Mouse (Mus musculus): ENCODE data around the gene Gm17364.
A peak's percentile ranks its signal among the peaks of the same experiment; 100 is the strongest.
"Not testable (repeated sequence)": the region's sequence is repeated elsewhere in the genome, so short reads cannot be mapped to it uniquely, and the experiment has no call there.

Gm17364 gene

DNA sequence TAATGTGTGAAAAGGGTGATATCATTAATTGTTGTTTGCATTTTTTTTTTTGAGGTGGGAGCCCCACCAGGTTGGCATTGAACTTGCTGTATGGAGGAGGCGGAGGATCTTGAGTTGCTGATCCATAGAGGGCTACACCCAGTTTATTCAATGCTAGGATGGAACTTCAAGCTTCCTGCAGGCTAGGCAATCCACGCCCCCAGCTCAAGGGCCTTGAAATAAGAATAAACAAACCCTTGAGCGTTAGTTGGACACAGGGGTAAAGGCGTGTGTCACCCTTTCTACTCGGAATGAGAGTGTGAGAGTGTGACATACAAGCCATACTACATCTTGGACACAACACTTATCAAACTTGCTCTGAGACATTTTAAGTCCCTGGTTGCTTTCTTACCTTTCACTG, 22.1 kb downstream of the Gm17364 start:
- DNase-seq (ENCODE audit: low read depth, low spot score) = no peak

GRCm38 (mm10) chr13:41251232-41251631, 22.5 kb downstream of the Gm17364 start:
- DNase-seq (ENCODE audit: low read depth, low spot score) = not testable (repeated sequence)

DNA sequence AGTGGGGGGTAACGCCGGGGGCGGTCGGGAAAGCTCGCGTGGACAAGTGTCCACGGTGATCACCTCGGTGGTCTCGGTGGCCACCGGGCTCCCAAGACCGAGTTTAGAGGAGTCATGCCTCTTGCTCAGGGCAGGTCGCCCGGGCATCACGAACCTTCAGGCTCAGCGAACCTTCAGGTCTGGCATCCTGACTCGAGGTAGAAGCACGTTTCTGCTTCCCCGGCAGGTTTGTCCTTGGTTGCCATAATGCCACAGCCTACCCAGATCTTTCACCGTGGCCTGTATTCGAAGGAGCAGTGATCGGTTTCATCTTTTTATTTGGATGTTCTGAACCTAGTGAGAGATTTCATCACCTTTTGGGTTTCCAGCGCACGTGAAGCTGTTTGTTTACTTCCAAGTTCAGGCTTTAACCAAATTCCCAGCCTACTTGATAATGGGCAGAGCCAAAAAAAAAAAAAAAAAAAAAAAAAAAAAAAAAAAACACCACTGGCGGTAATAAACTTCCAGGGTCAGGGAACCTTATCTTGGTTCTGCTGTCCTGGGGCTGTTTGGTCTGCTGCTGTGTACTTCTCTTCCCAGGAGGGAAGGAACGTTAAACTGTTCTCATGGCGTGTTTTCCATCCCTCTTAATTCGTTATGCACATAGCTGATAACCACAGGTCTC, 23.3 kb downstream of the Gm17364 start:
- peak; percentile 62 for DNase-seq (ENCODE audit: low read depth, low spot score)

DNA sequence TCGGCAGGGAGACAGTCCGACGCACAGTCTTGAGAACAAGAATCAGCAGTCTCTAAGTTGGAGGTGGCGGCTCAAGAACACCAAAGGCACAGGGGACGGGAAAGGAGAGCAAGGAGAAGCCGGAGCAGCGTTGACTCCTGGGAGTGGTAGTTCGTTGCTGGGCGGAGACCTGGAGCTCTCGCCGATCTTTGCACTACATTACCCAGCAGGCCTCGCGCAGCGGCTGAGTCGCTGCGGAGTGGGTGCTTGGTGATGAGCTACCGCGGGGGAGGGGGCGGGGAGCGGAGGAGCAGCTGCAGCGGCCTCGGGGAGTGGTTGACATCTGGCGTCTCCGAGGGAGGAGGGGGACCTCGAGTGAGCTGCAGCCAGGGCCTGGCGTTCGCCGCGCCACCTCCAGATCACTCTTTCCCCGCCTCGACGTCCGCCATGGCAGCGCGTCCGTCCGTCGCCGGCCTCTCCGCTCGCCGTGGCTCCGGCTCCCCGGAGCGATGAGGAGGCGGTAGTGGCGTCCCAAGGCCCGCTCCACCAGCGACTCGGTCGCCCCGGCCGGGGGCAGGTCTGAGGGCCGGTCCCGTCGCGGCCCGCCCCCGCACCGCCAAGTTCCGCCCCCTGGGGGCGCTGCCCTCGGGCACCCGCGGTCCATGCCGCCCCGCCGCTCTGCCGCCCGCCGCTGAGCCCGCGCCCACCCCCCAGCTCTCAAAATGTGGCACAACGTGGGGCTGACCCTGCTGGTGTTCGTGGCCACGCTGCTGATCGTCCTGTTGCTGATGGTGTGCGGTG, 24.0 kb downstream of the Gm17364 start, which contains the start of gene Smim13:
Gene Smim13 (plus strand): TSS at position 307 of the 780 bp plus-strand sequence.
- peak; percentile 99 for DNase-seq (ENCODE audit: low read depth, low spot score)

DNA sequence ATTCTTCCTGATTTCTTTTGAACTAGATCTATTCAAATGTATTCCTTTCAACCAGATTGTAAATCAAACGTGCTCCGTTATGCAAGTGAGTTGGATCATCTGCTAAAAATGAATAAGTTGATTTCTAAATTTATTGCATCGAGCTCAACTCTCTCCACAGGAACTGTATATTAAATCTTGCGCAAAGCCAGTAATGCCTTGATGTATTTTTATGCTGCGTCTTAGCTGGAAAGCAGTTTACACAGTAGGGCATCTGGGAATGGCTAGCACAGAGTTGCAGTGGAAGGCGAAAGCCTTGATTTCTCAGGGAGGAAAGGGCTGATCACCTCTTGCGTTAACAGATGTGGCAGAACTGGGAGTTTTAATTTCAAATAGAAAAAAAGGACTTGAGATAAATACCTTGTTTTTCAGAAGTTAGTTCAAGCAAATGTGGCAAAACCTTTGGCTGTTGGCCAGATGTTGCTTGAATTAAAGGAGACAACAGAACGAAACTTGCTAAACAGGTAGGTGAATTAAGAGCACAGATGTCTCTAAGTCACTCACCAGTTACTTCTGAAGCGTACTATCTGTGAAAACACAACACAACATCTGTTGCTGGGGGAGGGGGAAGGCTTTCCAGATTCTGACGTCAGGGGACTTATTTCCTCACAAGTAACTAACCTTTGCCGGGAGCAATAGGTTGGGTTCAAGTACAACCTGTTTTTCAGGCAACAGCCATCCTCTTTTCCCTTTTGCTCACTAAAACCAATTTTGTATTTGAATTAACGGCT, 24.8 kb downstream of the Gm17364 start:
- DNase-seq (ENCODE audit: low read depth, low spot score) = peak; percentile 68

GRCm38 (mm10) chr13:41244306-41244830, 29.4 kb downstream of the Gm17364 start:
- DNase-seq (ENCODE audit: low read depth, low spot score) = no peak

- DNase-seq (ENCODE audit: low read depth, low spot score) = no peak
Observed at GRCm38 (mm10) chr13:41241557-41241956, 32.2 kb downstream of the Gm17364 start.

DNA sequence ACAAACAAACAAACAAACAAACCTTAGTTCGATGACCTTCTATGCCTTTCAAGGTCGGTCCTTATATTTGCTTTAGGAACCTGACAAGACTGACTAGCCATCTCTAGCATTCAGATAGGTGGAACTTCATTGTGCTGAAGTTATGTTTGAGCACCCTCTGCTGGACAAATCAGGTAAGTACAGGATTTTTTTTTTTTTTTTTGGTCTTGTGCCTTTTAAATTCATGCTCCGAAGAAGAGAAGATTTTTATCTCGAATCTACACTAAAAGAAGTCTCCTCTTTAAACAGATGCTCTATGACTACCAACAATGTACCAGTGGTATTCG, 35.0 kb downstream of the Gm17364 start:
- peak; percentile 81 for DNase-seq (ENCODE audit: low read depth, low spot score)

- no peak for DNase-seq (ENCODE audit: low read depth, low spot score)
Observed at GRCm38 (mm10) chr13:41238035-41238804, 35.6 kb downstream of the Gm17364 start.

GRCm38 (mm10) chr13:41235845-41236741, 37.7 kb downstream of the Gm17364 start:
- no peak for DNase-seq (ENCODE audit: low read depth, low spot score)

DNA sequence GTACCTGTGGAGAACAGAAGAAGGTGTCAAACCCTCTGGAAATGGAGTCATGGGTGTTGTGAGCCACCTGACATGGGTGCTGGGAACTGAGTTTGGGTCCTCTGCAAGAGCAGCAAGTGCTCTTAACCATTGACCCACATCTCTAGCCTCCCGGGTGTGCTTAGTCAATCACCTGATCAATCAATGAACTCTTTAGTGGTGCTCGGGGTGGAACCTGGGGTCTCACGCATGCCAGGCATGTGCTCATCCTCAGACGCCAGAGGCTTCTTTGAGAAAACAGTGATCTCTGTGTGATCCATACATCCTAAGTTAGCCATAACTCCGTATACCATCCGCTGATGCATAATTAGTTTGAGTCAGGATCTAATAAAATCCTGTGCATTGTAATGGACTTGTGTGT, 38.6 kb downstream of the Gm17364 start:
- no peak for DNase-seq (ENCODE audit: low read depth, low spot score)

DNA sequence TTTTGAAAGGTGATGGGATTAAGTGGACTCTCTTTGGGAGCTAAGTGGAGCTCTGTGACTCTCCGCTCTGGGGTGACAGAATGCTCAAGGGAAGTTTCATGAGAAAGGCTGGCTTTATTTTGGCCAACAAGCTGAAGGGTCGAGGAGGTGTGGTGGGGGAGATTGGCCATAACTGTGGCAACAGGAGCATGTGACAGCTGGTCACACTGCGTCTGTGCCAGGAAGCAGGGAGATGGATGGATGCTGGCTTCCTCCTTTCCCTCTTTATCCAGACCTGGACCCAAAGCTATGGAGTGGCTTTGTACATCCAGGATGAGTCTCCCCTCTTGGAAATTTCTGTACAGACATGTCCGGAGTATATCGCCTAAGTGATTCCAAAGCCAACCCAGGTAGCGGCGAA, 40.5 kb downstream of the Gm17364 start:
- no peak for DNase-seq (ENCODE audit: low read depth, low spot score)

DNA sequence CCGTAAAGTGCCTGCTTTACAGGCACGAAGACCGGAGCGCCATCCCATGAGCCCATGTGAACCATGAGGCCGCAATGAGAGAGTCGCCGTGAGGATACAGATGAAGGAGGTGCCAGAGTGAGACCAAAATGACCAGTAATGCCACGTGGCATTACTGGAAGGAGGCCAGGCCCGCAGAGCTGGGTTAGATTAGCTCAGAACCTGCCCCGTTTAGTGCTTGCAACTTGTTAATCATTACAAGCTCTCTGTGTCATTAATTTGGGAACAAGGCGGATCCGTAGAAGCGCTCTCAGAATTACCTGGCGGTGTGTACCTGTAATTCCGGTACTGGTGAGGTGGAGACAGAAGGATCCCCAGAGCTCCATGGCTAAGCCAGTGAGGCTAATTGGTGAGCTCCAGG, 41.6 kb downstream of the Gm17364 start:
- DNase-seq (ENCODE audit: low read depth, low spot score) = no peak

- no peak for DNase-seq (ENCODE audit: low read depth, low spot score)
Observed at GRCm38 (mm10) chr13:41231389-41231983, 42.3 kb downstream of the Gm17364 start.

DNA sequence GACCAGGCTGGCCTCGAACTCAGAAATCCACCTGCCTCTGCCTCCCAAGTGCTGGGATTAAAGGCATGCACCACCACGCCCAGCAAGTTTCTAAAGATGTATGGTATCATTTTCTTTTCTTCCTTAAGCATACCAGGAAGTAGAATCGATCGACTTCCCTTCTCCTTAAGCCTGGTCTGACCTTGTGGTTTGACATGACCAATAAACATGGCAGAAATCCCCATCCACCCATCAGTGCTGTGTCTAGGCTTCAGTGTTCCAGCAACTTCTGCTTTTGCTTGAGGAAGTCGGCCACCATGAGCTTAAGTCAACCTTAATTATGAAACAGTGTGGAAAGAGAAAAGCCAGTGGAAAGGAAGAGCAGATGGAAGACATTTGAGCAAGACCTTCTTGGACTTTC, 43.5 kb downstream of the Gm17364 start:
- no peak for DNase-seq (ENCODE audit: low read depth, low spot score)

DNA sequence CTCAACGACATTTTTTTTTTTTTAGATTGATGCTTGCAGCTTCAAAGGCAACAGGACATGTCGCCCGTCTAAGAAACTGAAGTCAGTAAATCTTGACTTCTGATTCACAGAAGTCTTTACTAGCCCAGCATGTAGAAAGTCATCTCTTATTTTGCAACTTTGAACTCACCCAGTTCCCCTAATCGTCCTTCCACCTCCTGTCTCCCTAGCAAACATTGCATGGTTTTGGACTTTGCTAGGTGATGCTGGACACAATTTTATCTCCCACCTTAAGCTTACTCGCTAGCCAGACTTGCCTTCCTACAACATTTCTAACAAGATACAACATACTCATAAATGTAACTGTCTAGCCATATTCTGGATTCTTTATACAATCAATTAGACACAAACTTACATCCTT, 45.7 kb downstream of the Gm17364 start:
- no peak for DNase-seq (ENCODE audit: low read depth, low spot score)

DNA sequence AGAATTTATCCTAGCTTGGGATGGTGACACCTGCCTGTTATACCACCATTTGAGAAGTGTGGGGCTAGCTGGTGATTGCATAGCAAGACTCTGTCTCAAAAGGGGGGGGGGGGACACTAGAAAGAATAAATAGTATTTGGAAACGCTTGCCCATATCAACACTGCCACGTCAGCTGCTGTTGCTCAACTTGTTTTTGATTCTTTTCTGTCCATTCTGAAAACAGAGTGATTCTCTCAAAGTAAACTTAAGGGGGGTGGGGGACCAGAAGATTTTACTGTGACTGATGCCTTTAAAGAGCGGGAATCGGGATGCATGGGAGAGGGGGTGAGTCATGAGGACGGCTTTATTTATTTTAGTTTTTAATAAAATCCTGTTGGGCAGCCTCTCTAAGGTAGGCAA, 47.3 kb downstream of the Gm17364 start:
- DNase-seq (ENCODE audit: low read depth, low spot score) = no peak

Data from CD4-positive, CD25-positive, alpha-beta regulatory T cell, adult 2 months (primary cell).